Mouse (Mus musculus) lung, postnatal 0 days (tissue): ENCODE measurements at regions not wholly inside any gene's neighbourhood (a gene's known extent, or its start where the extent isn't known, plus 50 kb on each side); places are given as distances from the start of the nearest gene placed in this dataset.

Experiments used
- CTCF ChIP-seq: IDR thresholded peaks from 2 replicates; pipeline ENCODE4 v1.5.1; 2016; ENCODE audit warnings: antibody characterized with exemption, mild to moderate bottlenecking
- EP300 ChIP-seq: IDR thresholded peaks from 2 replicates; pipeline ENCODE4 v1.6.1; 2016; ENCODE audit warnings: antibody characterized with exemption, mild to moderate bottlenecking, control low read depth

DNA sequence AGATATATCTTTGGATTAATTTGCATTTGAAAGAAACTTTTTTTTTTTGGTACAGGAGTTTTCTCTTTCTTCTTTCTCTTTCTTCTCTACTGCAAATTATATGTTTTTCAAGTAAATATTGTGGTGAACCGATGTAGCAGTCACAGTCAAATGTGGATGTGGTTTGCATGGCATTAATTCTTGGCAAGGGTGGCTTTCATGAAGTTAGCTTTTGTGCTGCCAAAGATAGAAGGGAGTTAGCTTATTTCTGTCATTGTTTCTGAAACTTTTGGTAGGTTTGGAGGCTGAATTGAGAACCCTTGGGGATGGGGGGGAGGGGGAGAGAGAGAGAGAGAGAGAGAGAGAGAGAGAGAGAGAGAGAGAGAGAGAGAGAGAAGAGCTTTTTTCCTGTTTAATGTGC lies 166.1 kb upstream of the Ubash3b start:
- TF ChIP-seq EP300: no peak
- TF ChIP-seq CTCF: no peak
